ENCODE assay signal across 15 mouse cellular contexts in the genomic region with DNA sequence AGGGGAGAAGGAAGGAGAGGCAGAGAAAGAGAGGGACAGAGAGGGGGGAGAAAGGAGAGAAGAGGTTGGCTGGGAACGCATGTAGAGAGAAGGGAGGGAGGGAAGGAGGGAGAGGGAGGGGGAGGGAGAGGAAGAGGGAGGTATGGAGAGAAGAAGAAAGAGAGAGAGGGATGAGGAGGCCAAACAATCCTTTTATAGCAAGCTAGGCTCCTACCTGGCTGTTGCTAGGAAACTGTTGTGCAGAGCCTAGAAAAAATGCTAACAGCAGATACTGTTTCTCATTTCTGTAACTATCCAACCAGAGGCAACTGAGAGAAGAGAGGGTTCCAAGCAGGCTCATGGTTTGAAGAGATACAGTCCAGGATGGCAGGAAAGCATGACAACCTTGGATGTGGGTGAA.
"Had no signal": no experiment of that assay in that cellular context is flagged by ENCODE, and none has a peak within 500 bp of the region (broad histone marks: within the 10 kb centered on the region; RNA-seq: fewer than 3 reads in every experiment).

No protein-coding gene starts in this region.

- H3K27me3 ChIP-seq: limb, embryonic 13.5 days; neural tube, embryonic 15.5 days had no signal

- H3K9me3 ChIP-seq: limb, embryonic 13.5 days; neural tube, embryonic 15.5 days had no signal

- H3K4me1 ChIP-seq: limb, embryonic 13.5 days; neural tube, embryonic 15.5 days had no signal

- H3K4me2 ChIP-seq: limb, embryonic 13.5 days; midbrain, embryonic 11.5 days; neural tube, embryonic 15.5 days had no signal

- H3K9ac ChIP-seq: limb, embryonic 13.5 days; liver, embryonic 14.5 days; neural tube, embryonic 15.5 days had no signal

- DNase-seq: kidney, adult 9 months; kidney, postnatal 36 days; layer of hippocampus, adult 9-11 months; layer of hippocampus, postnatal 36 days; left cerebral cortex, postnatal 4 days; right cerebral cortex, postnatal 4 days; spleen, adult 18-20 months; thymus, adult 2 months; thymus, postnatal 25 days had no signal

- H3K27ac ChIP-seq: kidney, postnatal 0 days; limb, embryonic 13.5 days; liver, embryonic 14.5 days; neural tube, embryonic 15.5 days had no signal

- H3K4me3 ChIP-seq: limb, embryonic 13.5 days; myocyte; neural tube, embryonic 15.5 days had no signal

- H3K36me3 ChIP-seq: neural tube, embryonic 15.5 days had no signal
